Mouse (Mus musculus) myocyte (in vitro differentiated cells): Measurements from ENCODE around the gene Slc39a11.

Experiments used
- CEBPB ChIP-seq: IDR thresholded peaks from 2 replicates; pipeline ENCODE4 v1.6.1; 2011; ENCODE audit warnings: mild to moderate bottlenecking, moderate library complexity; ENCODE audit not compliant: poor library complexity, insufficient read depth, severe bottlenecking
- E2F4 ChIP-seq: IDR thresholded peaks from one replicate; pipeline ENCODE4 v1.6.1; 2011; ENCODE audit warnings: mild to moderate bottlenecking, control low read depth, moderate library complexity; ENCODE audit not compliant: insufficient read depth
- MAX ChIP-seq: IDR thresholded peaks from one replicate; pipeline ENCODE4 v1.6.1; 2011; ENCODE audit warnings: low read depth, mild to moderate bottlenecking, control low read depth
- MYOG ChIP-seq, 3 experiments: IDR thresholded peaks; one replicate each; pipeline ENCODE4 v1.6.1; 2011; ENCODE audit warnings: control low read depth in 2 of 3, low read depth in 2 of 3, mild to moderate bottlenecking in 2 of 3; ENCODE audit not compliant: insufficient read length in 2 of 3, control insufficient read depth in 1 of 3, insufficient read depth in 1 of 3
- POLR2A ChIP-seq: IDR thresholded peaks from one replicate; pipeline ENCODE4 v1.6.1; 2011; ENCODE audit warnings: low read depth, mild to moderate bottlenecking, control low read depth, moderate library complexity; ENCODE audit not compliant: insufficient read length
- POLR2AphosphoS2 ChIP-seq: IDR thresholded peaks from one replicate; pipeline ENCODE4 v1.6.1; 2011; ENCODE audit warnings: low read depth, control low read depth; ENCODE audit not compliant: insufficient read length
- TCF12 ChIP-seq: IDR thresholded peaks from one replicate; pipeline ENCODE4 v1.6.1; 2011; ENCODE audit warnings: mild to moderate bottlenecking, control low read depth; ENCODE audit not compliant: poor library complexity, insufficient read depth, severe bottlenecking
- TCF3 ChIP-seq: IDR thresholded peaks from one replicate; pipeline ENCODE4 v1.6.1; 2011; ENCODE audit warnings: low read depth, control low read depth; ENCODE audit not compliant: insufficient read length
- USF1 ChIP-seq: IDR thresholded peaks from one replicate; pipeline ENCODE4 v1.6.1; 2011; ENCODE audit warnings: low read depth, mild to moderate bottlenecking, control low read depth, moderate library complexity

DNA sequence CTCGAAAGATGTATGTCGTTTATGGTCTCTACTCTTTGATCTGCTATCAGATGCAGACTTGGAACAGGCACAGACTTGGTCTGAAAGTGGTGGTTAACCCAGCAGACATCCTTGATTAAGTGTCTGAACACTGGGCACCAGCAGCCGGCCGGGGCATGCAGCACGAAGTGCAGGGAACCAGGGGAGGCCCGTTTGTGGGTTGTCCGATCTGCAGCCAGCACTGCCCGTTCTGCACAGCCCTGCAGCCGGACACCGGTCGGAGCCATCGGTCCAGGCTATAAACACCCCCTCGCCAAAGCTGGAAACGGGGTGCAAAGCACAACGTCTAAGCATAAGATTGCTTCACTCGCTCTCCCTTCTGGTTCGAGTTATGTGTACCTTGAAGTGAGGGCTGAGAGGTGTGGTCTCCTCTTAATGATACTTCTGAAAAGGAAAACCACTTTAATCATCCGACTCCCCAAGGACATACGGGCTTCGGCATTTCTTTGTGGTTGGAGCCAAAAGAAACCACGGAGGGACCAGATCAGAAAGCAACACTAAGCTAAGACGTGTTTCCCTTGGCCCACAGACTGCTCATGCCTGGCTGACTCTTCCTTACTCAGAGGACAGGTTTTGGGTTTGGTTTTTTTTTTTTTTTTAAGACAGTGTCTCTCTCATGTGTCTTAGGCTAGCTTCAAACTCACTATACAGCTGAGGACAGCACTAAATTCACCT, 352.8 kb downstream of the Slc39a11 start:
- TF ChIP-seq POLR2AphosphoS2 (no peak), CEBPB (peak; percentile 24; the same call in 1 of the 2 replicates), MAX (no peak), USF1 (no peak), POLR2A (no peak), TCF3 (no peak), E2F4 (no peak), MYOG (IDR thresholded peaks at IDR 0.05; ENCODE audit: control insufficient read depth in 1 of 3, insufficient read depth in 1 of 3, insufficient read length in 2 of 3, low read depth in 2 of 3) (no peak), TCF12 (no peak)
